Comparison of ENCODE assay signal across 16 mouse cellular contexts in genomic region chr5:110928289-110928688, GRCm38 (mm10). TPM values are rescaled to one million over a fixed set of nuclear protein-coding genes. Genes with fewer than 3 reads are reported as not detected.
A peak's percentile ranks its signal among the peaks of the same experiment; 100 is the strongest.
DNase-seq lines count a peak whose midpoint lies in the region; ATAC-seq and TF ChIP-seq lines count a peak whose summit lies in the region.
"Had no signal": no experiment of that assay in that cellular context is flagged by ENCODE, and none has a peak within 500 bp of the region (broad histone marks: within the 10 kb centered on the region; RNA-seq: fewer than 3 reads in every experiment).

No protein-coding gene starts in this region.

- no peaks in the 10 kb centered on the region for H3K27me3 ChIP-seq in embryonic facial prominence, embryonic 13.5 days
- H3K27me3 ChIP-seq in embryonic facial prominence, embryonic 10.5 days (replicated peaks; ENCODE audit: low read depth, poor library complexity, severe bottlenecking): no peaks in the 10 kb centered on the region
- no peaks in the 10 kb centered on the region for H3K27me3 ChIP-seq in heart, adult 2 months (ENCODE audit: control insufficient read depth, insufficient read depth, low read length)
- H3K27me3 ChIP-seq: neural tube, embryonic 13.5 days had no signal

- peaks cover 24% of the 10 kb centered on the region for H3K36me3 ChIP-seq in embryonic facial prominence, embryonic 13.5 days
- H3K36me3 ChIP-seq in embryonic facial prominence, embryonic 10.5 days (replicated peaks): peaks cover 8% of the 10 kb centered on the region
- H3K36me3 ChIP-seq in heart, adult 2 months (ENCODE audit: control insufficient read depth, insufficient read depth, low read length): no peaks in the 10 kb centered on the region
- H3K36me3 ChIP-seq: neural tube, embryonic 13.5 days had no signal

- ATAC-seq in embryonic facial prominence, embryonic 13.5 days (ENCODE audit: insufficient number of reproducible peaks, insufficient read depth, low FRiP score, low TSS enrichment, low read depth): no peak
- ATAC-seq in erythroblast, adult 5-6 weeks (replicated peaks; ENCODE audit: low FRiP score, poor library complexity, severe bottlenecking): no peak
- ATAC-seq: hindbrain, embryonic 16.5 days; liver, postnatal 0 days had no signal

- H3K9ac ChIP-seq in embryonic facial prominence, embryonic 13.5 days: no peak overlapping the region
- no peak overlapping the region for H3K9ac ChIP-seq in heart, adult 2 months (ENCODE audit: low read depth, low read length)
- H3K9ac ChIP-seq: liver, postnatal 0 days; neural tube, embryonic 13.5 days had no signal

- no peak overlapping the region for H3K4me3 ChIP-seq in embryonic facial prominence, embryonic 13.5 days
- no peak overlapping the region for H3K4me3 ChIP-seq in embryonic facial prominence, embryonic 10.5 days
- no peak overlapping the region for H3K4me3 ChIP-seq in heart, adult 2 months
- H3K4me3 ChIP-seq: megakaryocyte, embryonic 14.5 days; neural tube, embryonic 13.5 days had no signal

- H3K27ac ChIP-seq in embryonic facial prominence, embryonic 13.5 days: 0 out of 2 replicates have a peak overlapping the region, but pooled peaks have one; percentile 12
- no peak overlapping the region for H3K27ac ChIP-seq in embryonic facial prominence, embryonic 10.5 days (replicated peaks)
- no peak overlapping the region for H3K27ac ChIP-seq in heart, adult 2 months
- H3K27ac ChIP-seq: neural tube, embryonic 13.5 days had no signal

- DNase-seq in embryonic facial prominence, embryonic 10.5 days (ENCODE audit: low spot score): no peak
- DNase-seq in heart, adult 9 months (ENCODE audit: low spot score in 2 of 2): peak; percentile 19 to 38
- DNase-seq in heart, adult 2 months: no peak
- DNase-seq in urinary bladder, postnatal 14 days (ENCODE audit: low spot score): peak; percentile 12
- no peak for DNase-seq in urinary bladder, postnatal 36 days (ENCODE audit: low spot score in 2 of 2)
- DNase-seq in layer of hippocampus, postnatal 36 days: no peak
- DNase-seq: adrenal gland, adult 2 months; cerebellum, postnatal 10 days; gastrocnemius, postnatal 14 days; kidney, adult 18-20 months; liver, postnatal 0 days had no signal

- TF ChIP-seq POLR2A in heart, adult 2 months (IDR thresholded peaks at IDR 0.05; ENCODE audit: insufficient read depth, low read depth, low read length): no peak

- H3K4me1 ChIP-seq in embryonic facial prominence, embryonic 13.5 days: peaks cover 13% of the 10 kb centered on the region
- peaks cover 5% of the 10 kb centered on the region; the same call in 1 of the 2 replicates for H3K4me1 ChIP-seq in embryonic facial prominence, embryonic 10.5 days
- H3K4me1 ChIP-seq in heart, adult 2 months (ENCODE audit: control insufficient read depth, insufficient read depth, low read length): peaks cover 1% of the 10 kb centered on the region

- peaks cover 3% of the 10 kb centered on the region; the same call in 1 of the 2 replicates for H3K9me3 ChIP-seq in embryonic facial prominence, embryonic 13.5 days
- H3K9me3 ChIP-seq in embryonic facial prominence, embryonic 10.5 days: no peaks in the 10 kb centered on the region
- H3K9me3 ChIP-seq: neural tube, embryonic 13.5 days had no signal

- no peaks in the 10 kb centered on the region for H3K79me2 ChIP-seq in heart, adult 2 months (replicated peaks; ENCODE audit: control insufficient read depth, insufficient read depth, low read length)

- 44% methylated on average over 3 of the region's 3 CpGs for WGBS in embryonic facial prominence, embryonic 13.5 days
- 71% methylated on average over 3 of the region's 3 CpGs for WGBS in embryonic facial prominence, embryonic 10.5 days
- WGBS in heart, adult 2 months: 56% methylated on average over 3 of the region's 3 CpGs

- no peak for TF ChIP-seq EP300 in heart, adult 2 months (IDR thresholded peaks at IDR 0.05; ENCODE audit: insufficient read depth, low read depth, low read length)

- TF ChIP-seq CTCF in heart, adult 2 months (IDR thresholded peaks at IDR 0.05): no peak

- no peak overlapping the region for H3K4me2 ChIP-seq in embryonic facial prominence, embryonic 13.5 days
- H3K4me2 ChIP-seq: neural tube, embryonic 13.5 days had no signal

- intact Hi-C loops in heart, adult 2 months (cut with DNase I): loop anchor here (5.0 to 10.0 kb wide), 2 partner anchors 293 to 329 kb away; no protein-coding TSS in a partner anchor

RNA-seq across cellular contexts. Expression of gene Ttc28, which starts 48.7 kb away (rescaled TPM):
- 17.6 and 18.0 TPM in 2 replicates for polyA plus RNA-seq in embryonic facial prominence, embryonic 13.5 days (2015; fragmentation: Nextera tagmentation; extraction: Ambion mirVana)
- polyA plus RNA-seq in embryonic facial prominence, embryonic 10.5 days (2016; fragmentation: Nextera tagmentation; extraction: Ambion mirVana): 12.8 and 13.3 TPM in 2 replicates
- 10 to 100 TPM; 12.3 to 15.0 TPM for total RNA-seq in heart, adult 2 months (2021)
- polyA plus RNA-seq in heart, adult 2 months (2012; rRNA removed): 7.2 and 7.3 TPM in 2 replicates
- total RNA-seq in layer of hippocampus, postnatal 36 days (2021): 10 to 100 TPM; 12.7 to 13.0 TPM
- total RNA-seq in erythroblast, adult 5-6 weeks (2015; ENCODE audit: low replicate concordance): 0.63 and 2.5 TPM in 2 replicates
- total RNA-seq in erythroblast, adult 5-6 weeks (2017; ENCODE audit: low replicate concordance): 0.51 and 1.5 TPM in 2 replicates

Comparison
In these comparisons a context has a peak if more than half of its experiments do, and no peak if none do; other contexts are left out.
1. DNase-seq: peak in heart, adult 9 months (2 of 2) and urinary bladder, postnatal 14 days (single experiment); none in embryonic facial prominence, embryonic 10.5 days (single experiment), heart, adult 2 months (0 of 2), urinary bladder, postnatal 36 days (0 of 2) and layer of hippocampus, postnatal 36 days (0 of 2).